Mouse (Mus musculus): Measurements from ENCODE around the gene Adamts12. TPM values are rescaled to one million over a fixed set of nuclear protein-coding genes. Genes with fewer than 3 reads are reported as not detected.

The Adamts12 gene
- polyA plus RNA-seq, 1 experiment: 0.80 TPM

- Histone ChIP-seq H3K36me3 (ENCODE audit: control insufficient read depth, insufficient read depth, low read length) (no peaks in the 10 kb centered on the region), H3K27ac (ENCODE audit: insufficient read depth, low read depth, low read length) (no peak overlapping the region), H3K4me1 (ENCODE audit: control insufficient read depth, insufficient read depth, low read length) (no peaks in the 10 kb centered on the region), H3K4me3 (ENCODE audit: insufficient read depth, low read depth, low read length) (no peak overlapping the region), H3K27me3 (replicated peaks; ENCODE audit: control insufficient read depth, insufficient read depth, low read length) (no peaks in the 10 kb centered on the region)
- WGBS: 86% methylated on average over 4 of the region's 4 CpGs
- DNase-seq: no peak
- no peak for TF ChIP-seq CTCF (conservative IDR thresholded peaks at IDR 0.05; ENCODE audit: insufficient read depth, insufficient read length, low read depth, low read length)
- no peak for TF ChIP-seq POLR2A (IDR thresholded peaks at IDR 0.05; ENCODE audit: low read depth, low read length)
Measured at GRCm38 (mm10) chr15:11233906-11234632, 169.5 kb downstream of the Adamts12 start.

- no peak for TF ChIP-seq POLR2A (IDR thresholded peaks at IDR 0.05; ENCODE audit: low read depth, low read length)
- TF ChIP-seq CTCF (conservative IDR thresholded peaks at IDR 0.05; ENCODE audit: insufficient read depth, insufficient read length, low read depth, low read length): no peak
- no peak overlapping the region for H3K4me3 ChIP-seq (ENCODE audit: insufficient read depth, low read depth, low read length)
- no peaks in the 10 kb centered on the region for H3K36me3 ChIP-seq (ENCODE audit: control insufficient read depth, insufficient read depth, low read length)
- no peak overlapping the region for H3K27ac ChIP-seq (ENCODE audit: insufficient read depth, low read depth, low read length)
- WGBS: 92% methylated on average over 3 of the region's 3 CpGs
- H3K27me3 ChIP-seq (replicated peaks; ENCODE audit: control insufficient read depth, insufficient read depth, low read length): no peaks in the 10 kb centered on the region
- no peak for DNase-seq
- no peaks in the 10 kb centered on the region for H3K4me1 ChIP-seq (ENCODE audit: control insufficient read depth, insufficient read depth, low read length)
Measured at GRCm38 (mm10) chr15:11240406-11240805, 175.8 kb downstream of the Adamts12 start.

- no peaks in the 10 kb centered on the region for H3K27me3 ChIP-seq (replicated peaks; ENCODE audit: control insufficient read depth, insufficient read depth, low read length)
- TF ChIP-seq CTCF (conservative IDR thresholded peaks at IDR 0.05; ENCODE audit: insufficient read depth, insufficient read length, low read depth, low read length) (no peak), POLR2A (IDR thresholded peaks at IDR 0.05; ENCODE audit: low read depth, low read length) (no peak)
- H3K27ac ChIP-seq (ENCODE audit: insufficient read depth, low read depth, low read length): no peak overlapping the region
- H3K4me1 ChIP-seq (ENCODE audit: control insufficient read depth, insufficient read depth, low read length): no peaks in the 10 kb centered on the region
- 69% methylated on average over 2 of the region's 2 CpGs for WGBS
- DNase-seq: no peak
- H3K36me3 ChIP-seq (ENCODE audit: control insufficient read depth, insufficient read depth, low read length): no peaks in the 10 kb centered on the region
- H3K4me3 ChIP-seq (ENCODE audit: insufficient read depth, low read depth, low read length): no peak overlapping the region
Measured at GRCm38 (mm10) chr15:11241288-11241687, 176.7 kb downstream of the Adamts12 start.

- 92% methylated on average over 1 of the region's 1 CpGs for WGBS
- no peak overlapping the region for H3K27ac ChIP-seq (ENCODE audit: insufficient read depth, low read depth, low read length)
- no peaks in the 10 kb centered on the region for H3K36me3 ChIP-seq (ENCODE audit: control insufficient read depth, insufficient read depth, low read length)
- no peak overlapping the region for H3K4me3 ChIP-seq (ENCODE audit: insufficient read depth, low read depth, low read length)
- no peak for DNase-seq
- H3K27me3 ChIP-seq (replicated peaks; ENCODE audit: control insufficient read depth, insufficient read depth, low read length): no peaks in the 10 kb centered on the region
- no peaks in the 10 kb centered on the region for H3K4me1 ChIP-seq (ENCODE audit: control insufficient read depth, insufficient read depth, low read length)
- TF ChIP-seq CTCF (conservative IDR thresholded peaks at IDR 0.05; ENCODE audit: insufficient read depth, insufficient read length, low read depth, low read length): no peak
- TF ChIP-seq POLR2A (IDR thresholded peaks at IDR 0.05; ENCODE audit: low read depth, low read length): no peak
Measured at GRCm38 (mm10) chr15:11246402-11246801, 181.8 kb downstream of the Adamts12 start.

- no peak for TF ChIP-seq CTCF (conservative IDR thresholded peaks at IDR 0.05; ENCODE audit: insufficient read depth, insufficient read length, low read depth, low read length)
- TF ChIP-seq POLR2A (IDR thresholded peaks at IDR 0.05; ENCODE audit: low read depth, low read length): no peak
Measured at GRCm38 (mm10) chr15:11279273-11280080, 214.9 kb downstream of the Adamts12 start.

GRCm38 (mm10) chr15:11280689-11281264, 216.2 kb downstream of the Adamts12 start:
- TF ChIP-seq POLR2A (IDR thresholded peaks at IDR 0.05; ENCODE audit: low read depth, low read length) (no peak), CTCF (conservative IDR thresholded peaks at IDR 0.05; ENCODE audit: insufficient read depth, insufficient read length, low read depth, low read length) (no peak)
- Histone ChIP-seq H3K4me3 (ENCODE audit: insufficient read depth, low read depth, low read length) (no peak overlapping the region), H3K27ac (ENCODE audit: insufficient read depth, low read depth, low read length) (no peak overlapping the region), H3K27me3 (replicated peaks; ENCODE audit: control insufficient read depth, insufficient read depth, low read length) (no peaks in the 10 kb centered on the region), H3K36me3 (ENCODE audit: control insufficient read depth, insufficient read depth, low read length) (no peaks in the 10 kb centered on the region), H3K4me1 (ENCODE audit: control insufficient read depth, insufficient read depth, low read length) (peaks cover 3% of the 10 kb centered on the region; the same call in 1 of the 2 replicates)
- peak; percentile 16 for DNase-seq
- WGBS: 28% methylated on average over 6 of the region's 6 CpGs

More at GRCm38 (mm10) chr15:11279273-11280080, 214.9 kb downstream of the Adamts12 start:
- Histone ChIP-seq H3K27ac (ENCODE audit: insufficient read depth, low read depth, low read length) (no peak overlapping the region), H3K27me3 (replicated peaks; ENCODE audit: control insufficient read depth, insufficient read depth, low read length) (no peaks in the 10 kb centered on the region), H3K36me3 (ENCODE audit: control insufficient read depth, insufficient read depth, low read length) (no peaks in the 10 kb centered on the region), H3K4me3 (ENCODE audit: insufficient read depth, low read depth, low read length) (no peak overlapping the region), H3K4me1 (ENCODE audit: control insufficient read depth, insufficient read depth, low read length) (peaks cover 3% of the 10 kb centered on the region; the same call in 1 of the 2 replicates)
- WGBS: 60% methylated on average over 6 of the region's 6 CpGs
- peak; percentile 29 for DNase-seq

GRCm38 (mm10) chr15:11283171-11283570, 218.6 kb downstream of the Adamts12 start:
- Histone ChIP-seq H3K27ac (ENCODE audit: insufficient read depth, low read depth, low read length) (no peak overlapping the region), H3K4me1 (ENCODE audit: control insufficient read depth, insufficient read depth, low read length) (peaks cover 3% of the 10 kb centered on the region; the same call in 1 of the 2 replicates), H3K36me3 (ENCODE audit: control insufficient read depth, insufficient read depth, low read length) (no peaks in the 10 kb centered on the region), H3K4me3 (ENCODE audit: insufficient read depth, low read depth, low read length) (no peak overlapping the region), H3K27me3 (replicated peaks; ENCODE audit: control insufficient read depth, insufficient read depth, low read length) (no peaks in the 10 kb centered on the region)
- no peak for TF ChIP-seq POLR2A (IDR thresholded peaks at IDR 0.05; ENCODE audit: low read depth, low read length)
- no peak for TF ChIP-seq CTCF (conservative IDR thresholded peaks at IDR 0.05; ENCODE audit: insufficient read depth, insufficient read length, low read depth, low read length)
- DNase-seq: no peak
